Mouse (Mus musculus): ENCODE measurements around the gene Lamtor2. TPM values are rescaled to one million over a fixed set of nuclear protein-coding genes. Genes with fewer than 3 reads are reported as not detected.

Gene Lamtor2
- total RNA-seq, 2 experiments from 2014 or later = 87.3 to 94.0 TPM

GRCm38 (mm10) chr3:88509692-88510420 is 43.0 kb downstream of the Lamtor2 start, which contains the start of gene Lmna:
Gene Lmna, minus strand, starts transcription at chr3:88509956.
- intact Hi-C loops (cut with DNase I) = no loop called here

GRCm38 (mm10) chr3:88509250-88509649 is 43.6 kb downstream of the Lamtor2 start:
- DNase-seq = no peak
- intact Hi-C loops (cut with DNase I) = no loop called here

More at GRCm38 (mm10) chr3:88509692-88510420, 43.0 kb downstream of the Lamtor2 start, which contains the start of gene Lmna:
- peak; percentile 93 to 95 for DNase-seq

- no peak for DNase-seq
- intact Hi-C loops (cut with DNase I) = no loop called here
Measured at GRCm38 (mm10) chr3:88505765-88506164, 47.1 kb downstream of the Lamtor2 start.

GRCm38 (mm10) chr3:88505081-88505480 is 47.8 kb downstream of the Lamtor2 start:
- DNase-seq = no peak
- intact Hi-C loops (cut with DNase I) = no loop called here

GRCm38 (mm10) chr3:88503881-88504746 is 48.8 kb downstream of the Lamtor2 start:
- DNase-seq = peak in 1 of 2 experiments; percentile 19
- intact Hi-C loops (cut with DNase I) = no loop called here

- DNase-seq = no peak
- intact Hi-C loops (cut with DNase I) = no loop called here
Measured at GRCm38 (mm10) chr3:88503505-88503863, 49.4 kb downstream of the Lamtor2 start.

GRCm38 (mm10) chr3:88502641-88503504 is 50.0 kb downstream of the Lamtor2 start:
- intact Hi-C loops (cut with DNase I) = no loop called here
- DNase-seq = peak; percentile 94 to 95

GRCm38 (mm10) chr3:88502031-88502571 is 50.8 kb downstream of the Lamtor2 start:
- intact Hi-C loops (cut with DNase I) = no loop called here
- DNase-seq = peak; percentile 52 to 69

GRCm38 (mm10) chr3:88501366-88502030 is 51.4 kb downstream of the Lamtor2 start:
- peak in 1 of 2 experiments; percentile 35 for DNase-seq
- intact Hi-C loops (cut with DNase I) = no loop called here

GRCm38 (mm10) chr3:88500655-88501365 is 52.1 kb downstream of the Lamtor2 start:
- no peak for DNase-seq
- intact Hi-C loops (cut with DNase I) = no loop called here

GRCm38 (mm10) chr3:88500087-88500486 is 52.8 kb downstream of the Lamtor2 start:
- DNase-seq = no peak
- intact Hi-C loops (cut with DNase I) = no loop called here

Small RNAs within 50 kb of the gene (microRNA-seq; reads per million reads assigned to microRNA genes)
- 0 reads per million in 2 experiments for gene Mir1905

Other genes with a start within 250 kb of the Lamtor2 start
- gene Glmp, start 228.1 kb downstream of the Lamtor2 start, total RNA-seq (2021) = 10 to 100 TPM; 86.1 to 99.6 TPM
- 1 to 10 TPM; 1.4 to 1.9 TPM for gene Tmem79, start 216.9 kb downstream of the Lamtor2 start, total RNA-seq (2021)
- 10 to 100 TPM; 41.1 to 46.1 TPM for gene Smg5, start 216.8 kb downstream of the Lamtor2 start, total RNA-seq (2021)
- gene Paqr6, start 188.5 kb downstream of the Lamtor2 start, total RNA-seq (2021) = 1 to 10 TPM in 1 of 2 experiments, under 1 TPM in 1; 0.35 to 1.3 TPM
- not detected for gene Bglap3, start 180.3 kb downstream of the Lamtor2 start, total RNA-seq (2021)
- gene Bglap2, start 174.4 kb downstream of the Lamtor2 start, total RNA-seq (2021) = not detected
- not detected for gene Bglap, start 168.6 kb downstream of the Lamtor2 start, total RNA-seq (2021)
- gene Pmf1, start 142.7 kb downstream of the Lamtor2 start, total RNA-seq (2021) = 10 to 100 TPM; 43.4 to 49.5 TPM
- 10 to 100 TPM; 15.2 to 16.3 TPM for gene Slc25a44, start 127.9 kb downstream of the Lamtor2 start, total RNA-seq (2021)
- gene Sema4a, start 91.9 kb downstream of the Lamtor2 start, total RNA-seq (2021) = 1 to 10 TPM; 1.8 to 1.9 TPM
- gene Lmna, start 43.1 kb downstream of the Lamtor2 start, total RNA-seq (2021) = 100 to 1,000 TPM; 164 to 173 TPM
- 1 to 10 TPM; 3.4 to 6.3 TPM for gene Mex3a, start 20.7 kb downstream of the Lamtor2 start, total RNA-seq (2021)
- gene Rab25, start 4.8 kb downstream of the Lamtor2 start, total RNA-seq (2021) = not detected
- 10 to 100 TPM; 56.5 to 57.2 TPM for gene Ubqln4, start 684 bp upstream of the Lamtor2 start, total RNA-seq (2021)
- gene Ssr2, start 22.8 kb upstream of the Lamtor2 start, total RNA-seq (2021) = 100 to 1,000 TPM; 127 to 130 TPM
- gene Arhgef2, start 52.9 kb upstream of the Lamtor2 start, total RNA-seq (2021) = 10 to 100 TPM; 89.5 to 96.3 TPM
- not detected for gene Rxfp4, start 100.1 kb upstream of the Lamtor2 start, total RNA-seq (2021)
- gene Khdc4, start 132.7 kb upstream of the Lamtor2 start, total RNA-seq (2021) = 10 to 100 TPM; 39.5 to 42.9 TPM
- 10 to 100 TPM; 59.4 to 70.2 TPM for gene Rit1, start 163.8 kb upstream of the Lamtor2 start, total RNA-seq (2021)
- gene Syt11, start 222.1 kb upstream of the Lamtor2 start, total RNA-seq (2021) = 1 to 10 TPM; 5.7 to 6.7 TPM

All from heart, postnatal 10 days (tissue).